Mouse (Mus musculus) intestine, embryonic 14.5 days (tissue): Measurements from ENCODE around the gene Mok. TPM values are rescaled to one million over a fixed set of nuclear protein-coding genes. Genes with fewer than 3 reads are reported as not detected.

ENCODE experiments used
- ATAC-seq: fragments of 200-750 bp; cut with Nextera tagmentation; replicated peaks from 2 replicates; pipeline ENCODE4 v1.8.0; 2017; ENCODE audit warnings: low read depth, moderate number of reproducible peaks, moderate TSS enrichment, moderate library complexity; ENCODE audit not compliant: low FRiP score, low TSS enrichment
- DNase-seq: peaks from one replicate; pipeline ENCODE4 v3.0.0-alpha.2; 2018; ENCODE audit warnings: low spot score
- H3K27ac ChIP-seq: fragments of 300-500 bp; sonication (generic); 2 replicates; pipeline ENCODE4 v1.5.1; 2014; ENCODE audit warnings: low read depth, mild to moderate bottlenecking, control low read depth
- H3K27me3 ChIP-seq: fragments of 300-500 bp; sonication (generic); replicated peaks from 2 replicates; pipeline ENCODE4 v1.6.1; 2014; ENCODE audit warnings: low read length, control low read depth; ENCODE audit not compliant: control insufficient read depth, insufficient read depth
- H3K36me3 ChIP-seq: fragments of 300-500 bp; sonication (generic); 2 replicates; pipeline ENCODE4 v1.6.1; 2014; ENCODE audit warnings: low read length, control low read depth; ENCODE audit not compliant: control insufficient read depth, insufficient read depth
- H3K4me1 ChIP-seq: fragments of 300-500 bp; sonication (generic); replicated peaks from 2 replicates; pipeline ENCODE4 v1.6.1; 2014; ENCODE audit warnings: low read length, control low read depth, mixed read lengths; ENCODE audit not compliant: control insufficient read depth, insufficient read depth
- H3K4me2 ChIP-seq: fragments of 300-500 bp; sonication (generic); 2 replicates; pipeline ENCODE4 v1.6.1; 2014; ENCODE audit warnings: low read length
- H3K4me3 ChIP-seq: fragments of 300-500 bp; sonication (generic); 2 replicates; pipeline ENCODE4 v1.5.1; 2014; ENCODE audit warnings: low read depth, low read length, control low read depth, mixed read lengths
- H3K9ac ChIP-seq: fragments of 300-500 bp; sonication (generic); 2 replicates; pipeline ENCODE4 v1.6.1; 2014; ENCODE audit warnings: mild to moderate bottlenecking, low read length
- H3K9me3 ChIP-seq: fragments of 300-500 bp; sonication (generic); 2 replicates; pipeline ENCODE4 v1.6.1; 2016; ENCODE audit warnings: low read length, control low read depth; ENCODE audit not compliant: control insufficient read depth
- WGBS: fragments of 180-500 bp; shearing (Covaris S2); extraction: QIAGEN DNeasy Blood & Tissue Kit; methylation state at CpG from one replicate; pipeline ENCODE4 v1.1.7; 2014; 5-methylcytosine and 5-hydroxymethylcytosine counted together
- polyA plus RNA-seq: library from polyadenylated mRNA; unstranded; fragments of >200 nt; fragmentation: Nextera tagmentation; extraction: Ambion mirVana; gene quantifications from 2 replicates; pipeline ENCODE4 v1.2.1, GENCODE M21; 2014

The Mok gene
- polyA plus RNA-seq, 1 experiment from 2014 or later = 3.5 TPM

DNA sequence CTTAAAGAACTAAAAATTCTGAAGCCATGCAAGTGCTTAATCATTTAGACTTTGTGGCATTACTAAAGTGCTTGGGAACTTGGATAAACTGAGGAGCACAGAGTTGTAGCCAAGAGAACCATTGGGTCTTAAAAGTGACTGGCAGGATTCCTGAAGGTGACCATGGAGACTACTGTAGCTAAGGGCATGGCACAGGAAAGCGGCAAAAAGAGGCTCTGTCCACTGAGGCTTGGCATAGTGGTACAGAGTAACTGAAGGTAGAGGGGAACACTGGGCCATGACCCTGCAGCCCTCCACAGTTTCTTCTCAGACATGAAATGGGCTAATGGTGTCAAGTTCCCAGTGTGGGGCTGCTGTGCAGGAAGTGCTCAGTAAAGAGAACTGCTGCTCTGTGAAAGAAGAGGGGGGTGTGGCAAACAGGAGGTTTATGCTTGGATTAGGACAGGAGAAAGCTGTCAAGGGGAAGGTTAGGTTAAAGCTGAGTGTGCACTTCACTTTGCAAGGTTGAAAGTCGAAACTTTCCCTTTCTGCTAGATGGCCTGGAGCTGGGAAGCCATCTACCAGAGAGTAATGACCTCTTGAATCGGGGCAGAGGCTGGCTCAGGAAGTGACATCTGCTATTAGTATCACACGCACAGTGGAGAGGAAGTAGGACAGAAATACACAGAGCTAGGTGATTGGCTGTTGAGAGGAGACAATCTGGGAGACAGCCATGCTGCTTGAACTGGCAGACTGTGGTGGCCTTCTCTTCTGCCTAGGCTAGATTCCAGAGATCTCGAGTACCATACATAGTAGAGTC lies 64.9 kb downstream of the Mok start:
- Histone ChIP-seq H3K27me3 (no peaks in the 10 kb centered on the region), H3K4me1 (no peaks in the 10 kb centered on the region), H3K9me3 (no peaks in the 10 kb centered on the region), H3K4me3 (no peak overlapping the region), H3K36me3 (peaks cover 13% of the 10 kb centered on the region; the same call in 1 of the 2 replicates), H3K4me2 (no peak overlapping the region), H3K9ac (no peak overlapping the region), H3K27ac (no peak overlapping the region)
- 62% methylated on average over 5 of the region's 5 CpGs for WGBS
- DNase-seq (no peak), ATAC-seq (no peak)

DNA sequence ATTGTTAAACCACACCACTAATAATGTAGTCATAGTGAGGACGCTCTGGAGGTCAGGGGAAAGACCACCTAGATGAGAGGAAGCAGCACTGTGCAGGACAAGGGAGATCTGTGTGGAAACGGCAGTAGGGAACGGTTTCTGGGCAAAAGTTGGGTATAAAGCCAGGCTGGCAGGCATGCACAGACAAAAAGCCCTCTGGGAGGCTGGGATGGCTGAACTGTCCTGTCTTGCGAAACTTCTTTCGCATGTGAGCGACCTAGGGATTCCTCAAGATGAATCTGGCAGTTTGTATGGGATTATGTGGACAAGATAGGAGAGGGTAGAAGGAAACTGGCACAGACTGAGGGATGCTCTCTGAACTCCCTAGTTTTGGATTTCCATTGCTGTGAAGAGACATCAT lies 68.8 kb downstream of the Mok start:
- Histone ChIP-seq H3K9ac (no peak overlapping the region), H3K4me2 (no peak overlapping the region), H3K36me3 (no peaks in the 10 kb centered on the region), H3K9me3 (no peaks in the 10 kb centered on the region), H3K4me3 (no peak overlapping the region), H3K27me3 (no peaks in the 10 kb centered on the region), H3K27ac (no peak overlapping the region), H3K4me1 (no peaks in the 10 kb centered on the region)
- ATAC-seq = no peak
- WGBS = 90% methylated on average over 6 of the region's 6 CpGs
- DNase-seq = no peak

DNA sequence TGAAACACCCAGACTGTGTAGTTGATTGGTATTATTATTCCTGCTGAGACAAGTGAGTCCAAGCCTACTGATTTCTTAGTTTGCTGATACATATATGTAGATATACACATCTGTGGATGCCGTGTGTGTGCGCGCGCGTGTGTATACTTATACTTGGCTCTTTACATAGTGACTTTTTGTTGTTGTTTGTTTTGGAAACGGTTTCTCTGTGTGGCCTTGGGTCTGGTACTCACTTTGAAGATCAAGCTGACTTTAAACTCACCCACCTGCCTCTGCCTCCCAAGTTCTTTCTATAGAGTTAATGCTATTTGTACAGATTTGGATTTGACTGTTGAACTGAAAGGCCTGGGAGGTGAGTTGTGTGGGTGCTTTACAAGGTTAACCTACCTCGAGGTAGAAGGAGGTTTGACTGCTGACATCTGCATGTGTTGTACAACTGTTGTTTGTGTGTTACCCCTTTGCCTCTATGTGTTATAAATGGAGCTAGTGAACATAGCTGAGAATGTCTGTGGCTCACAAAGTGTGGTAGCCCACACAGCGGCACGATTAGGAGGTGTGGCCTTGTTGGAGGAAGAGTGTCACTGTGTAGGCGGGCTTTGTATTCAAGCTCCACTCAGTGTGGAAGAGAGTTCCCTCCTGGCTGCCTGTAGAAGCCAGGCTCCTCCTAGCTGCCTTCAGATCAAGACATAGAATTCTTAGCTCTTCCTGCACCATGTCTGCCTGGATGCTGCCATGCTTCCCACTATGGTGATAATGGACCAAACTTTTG lies 70.1 kb downstream of the Mok start:
- H3K36me3 ChIP-seq = no peaks in the 10 kb centered on the region
- ATAC-seq = no peak
- no peaks in the 10 kb centered on the region for H3K4me1 ChIP-seq
- no peak overlapping the region for H3K27ac ChIP-seq
- no peak overlapping the region for H3K4me3 ChIP-seq
- WGBS = 91% methylated on average over 10 of the region's 10 CpGs
- H3K27me3 ChIP-seq = no peaks in the 10 kb centered on the region
- no peak overlapping the region for H3K4me2 ChIP-seq
- no peaks in the 10 kb centered on the region for H3K9me3 ChIP-seq
- DNase-seq = no peak
- H3K9ac ChIP-seq = no peak overlapping the region

DNA sequence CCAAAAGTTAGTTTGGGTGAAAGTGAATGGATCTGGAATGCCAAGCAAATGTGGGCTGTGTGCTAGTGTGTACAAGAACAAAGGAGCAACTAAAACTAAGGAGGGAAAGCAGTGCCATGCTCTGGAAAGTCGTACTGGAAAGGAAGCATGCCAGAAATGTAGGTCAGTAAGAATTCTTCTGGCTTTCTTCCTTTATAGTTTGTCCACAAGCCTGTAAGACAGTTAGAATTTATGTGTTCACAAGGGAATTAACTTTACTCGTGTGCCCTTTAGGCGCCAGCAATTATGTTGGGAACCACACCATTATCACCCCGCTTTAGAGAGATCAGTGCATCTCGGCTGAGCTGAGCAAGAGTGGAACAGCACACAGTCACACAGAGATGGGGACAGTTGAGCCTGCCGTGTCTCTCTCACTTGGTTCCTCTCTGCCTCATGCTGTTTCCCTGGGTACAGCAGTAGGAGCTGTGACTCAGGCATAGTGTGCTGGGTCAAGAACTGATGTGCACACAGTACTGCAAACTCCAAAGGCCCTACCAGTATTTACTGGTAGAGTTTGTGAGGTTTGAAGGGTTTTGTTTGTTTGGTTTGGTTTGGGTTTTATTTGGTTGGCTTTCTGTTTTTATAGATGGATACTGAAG lies 71.0 kb downstream of the Mok start:
- H3K27me3 ChIP-seq = no peaks in the 10 kb centered on the region
- H3K4me1 ChIP-seq = no peaks in the 10 kb centered on the region
- H3K27ac ChIP-seq = no peak overlapping the region
- no peak overlapping the region for H3K4me2 ChIP-seq
- H3K36me3 ChIP-seq = no peaks in the 10 kb centered on the region
- DNase-seq = no peak
- WGBS = 78% methylated on average over 6 of the region's 6 CpGs
- no peaks in the 10 kb centered on the region for H3K9me3 ChIP-seq
- ATAC-seq = no peak
- H3K4me3 ChIP-seq = no peak overlapping the region
- H3K9ac ChIP-seq = no peak overlapping the region

DNA sequence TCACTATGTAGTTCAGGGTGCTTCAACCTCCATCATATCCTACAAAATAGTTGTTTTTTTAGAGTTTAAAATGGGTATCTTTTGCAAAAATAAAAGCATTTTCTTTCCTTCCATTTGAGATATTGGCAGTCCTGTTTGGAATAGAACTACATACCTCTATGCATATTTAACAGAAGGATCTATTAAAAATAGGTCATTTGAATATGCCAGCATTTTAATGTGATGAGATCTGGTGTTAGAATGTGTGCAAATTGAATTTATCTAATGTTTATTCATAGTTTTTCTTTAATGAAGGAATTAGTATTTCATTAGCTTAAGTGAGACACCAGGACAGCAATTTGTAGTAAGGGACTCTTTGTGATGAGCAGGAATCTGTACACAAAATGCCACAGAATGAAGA lies 72.2 kb downstream of the Mok start:
- Histone ChIP-seq H3K9ac (no peak overlapping the region), H3K36me3 (no peaks in the 10 kb centered on the region), H3K4me1 (no peaks in the 10 kb centered on the region), H3K9me3 (no peaks in the 10 kb centered on the region), H3K4me3 (no peak overlapping the region), H3K27me3 (no peaks in the 10 kb centered on the region), H3K4me2 (no peak overlapping the region), H3K27ac (no peak overlapping the region)
- DNase-seq (no peak), ATAC-seq (no peak)

DNA sequence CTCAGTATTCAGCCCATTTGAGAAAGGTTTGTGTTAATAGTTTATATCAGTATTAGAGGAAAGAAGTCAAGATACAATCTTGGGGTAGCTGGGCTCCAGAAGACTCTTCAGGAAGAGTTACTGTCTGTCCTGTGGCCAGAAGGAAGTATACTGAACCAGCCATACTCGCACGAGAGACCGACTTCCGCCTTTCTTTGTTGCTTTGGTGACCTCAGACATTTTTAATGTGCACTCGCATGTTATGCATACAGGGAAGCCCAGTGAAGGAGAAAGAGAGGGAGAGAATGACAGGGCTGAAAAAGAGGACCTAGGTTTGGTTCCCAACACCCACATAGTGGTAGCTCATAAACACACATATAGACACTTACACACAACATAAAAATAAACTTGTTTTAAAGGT lies 76.2 kb downstream of the Mok start:
- H3K9me3 ChIP-seq = no peaks in the 10 kb centered on the region
- H3K9ac ChIP-seq = no peak overlapping the region
- WGBS = 88% methylated on average over 5 of the region's 5 CpGs
- H3K27me3 ChIP-seq = no peaks in the 10 kb centered on the region
- H3K27ac ChIP-seq = no peak overlapping the region
- no peaks in the 10 kb centered on the region for H3K4me1 ChIP-seq
- H3K4me3 ChIP-seq = no peak overlapping the region
- ATAC-seq (no peak), DNase-seq (no peak)
- H3K36me3 ChIP-seq = no peaks in the 10 kb centered on the region
- H3K4me2 ChIP-seq = no peak overlapping the region

DNA sequence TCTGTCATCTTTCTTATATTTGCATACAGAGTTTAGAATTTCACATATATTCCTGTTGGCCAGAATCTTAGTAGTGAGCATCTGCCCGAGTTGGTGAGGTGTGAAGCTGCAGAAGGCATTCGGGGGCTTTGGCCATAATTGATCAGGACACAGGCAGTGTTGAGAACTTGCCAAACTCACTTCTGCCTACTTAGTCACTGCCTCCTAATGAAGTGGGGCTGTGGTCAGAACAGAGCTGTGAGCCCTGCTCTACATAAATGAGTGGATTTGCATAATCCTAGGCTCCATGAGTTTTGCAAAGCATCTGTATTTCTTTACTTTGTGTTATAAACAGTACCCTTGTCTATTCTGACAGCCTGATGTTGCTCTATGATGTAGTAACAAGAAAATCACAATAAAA lies 78.4 kb downstream of the Mok start:
- no peaks in the 10 kb centered on the region for H3K36me3 ChIP-seq
- no peak overlapping the region for H3K27ac ChIP-seq
- no peak for ATAC-seq
- WGBS = 79% methylated on average over 2 of the region's 2 CpGs
- H3K9ac ChIP-seq = no peak overlapping the region
- H3K27me3 ChIP-seq = no peaks in the 10 kb centered on the region
- H3K4me3 ChIP-seq = no peak overlapping the region
- no peak overlapping the region for H3K4me2 ChIP-seq
- H3K9me3 ChIP-seq = no peaks in the 10 kb centered on the region
- H3K4me1 ChIP-seq = no peaks in the 10 kb centered on the region
- no peak for DNase-seq

DNA sequence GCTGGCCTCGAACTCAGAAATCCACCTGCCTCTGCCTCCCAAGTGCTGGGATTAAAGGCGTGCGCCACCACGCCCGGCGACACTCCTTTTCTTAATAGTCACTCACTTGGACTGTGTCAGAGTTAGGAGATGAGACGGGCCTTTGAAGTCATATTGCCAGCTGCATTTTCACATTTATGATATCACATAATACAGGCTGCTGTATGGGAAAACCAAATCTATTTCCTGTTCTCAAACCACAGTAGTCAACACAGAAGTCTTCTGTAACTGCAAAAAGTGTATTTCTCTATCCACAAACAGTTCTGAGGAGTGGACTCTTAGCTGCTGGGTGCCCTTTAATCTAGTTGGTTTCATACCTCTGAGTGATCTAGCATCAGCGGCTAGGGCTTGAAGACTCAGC lies 81.8 kb downstream of the Mok start:
- Histone ChIP-seq H3K4me3 (no peak overlapping the region), H3K36me3 (0 out of 2 replicates have a peak, but pooled peaks cover 5% of the 10 kb centered on the region), H3K9me3 (no peaks in the 10 kb centered on the region), H3K4me1 (no peaks in the 10 kb centered on the region), H3K9ac (no peak overlapping the region), H3K27me3 (no peaks in the 10 kb centered on the region), H3K27ac (no peak overlapping the region), H3K4me2 (no peak overlapping the region)
- ATAC-seq (no peak), DNase-seq (no peak)
- 95% methylated on average over 8 of the region's 8 CpGs for WGBS
